Mouse (Mus musculus) liver, adult 10 weeks (tissue): ENCODE results near the gene Cdc34. TPM values are rescaled to one million over a fixed set of nuclear protein-coding genes. Genes with fewer than 3 reads are reported as not detected.

Experiments used
- polyA plus RNA-seq: library from polyadenylated mRNA; stranded (reverse); fragments of 350-450 nt; fragmentation: Illumina TruSeq; extraction: RNeasy Lipid Tissue Mini Kit (QIAGEN cat#74804); gene quantifications from one replicate; pipeline ENCODE4 v1.2.3, GENCODE M21; 2014; ENCODE audit warnings: low read depth, low replicate concordance

Cdc34 gene
- polyA plus RNA-seq: 7.5 TPM

GRCm38 (mm10) chr10:79681591-79682245 lies at the start of gene Cdc34:
Cdc34 (plus strand) TSS chr10:79682195.

GRCm38 (mm10) chr10:79637128-79638110 lies 44.6 kb upstream of the Cdc34 start, which contains the start of gene Shc2:
Shc2 (minus strand) TSS chr10:79637918.

GRCm38 (mm10) chr10:79645711-79646110 lies 36.3 kb upstream of the Cdc34 start, which contains the start of gene Odf3l2:
Odf3l2 (minus strand) TSS chr10:79645738.

GRCm38 (mm10) chr10:79664131-79664665 lies 17.8 kb upstream of the Cdc34 start, which contains the start of gene Madcam1:
Madcam1 (plus strand) TSS chr10:79664559.

GRCm38 (mm10) chr10:79668771-79669575 lies 13.0 kb upstream of the Cdc34 start, which contains the start of gene Tpgs1:
Tpgs1 (plus strand) TSS chr10:79669369.

GRCm38 (mm10) chr10:79688720-79689119 lies 6.7 kb downstream of the Cdc34 start, which contains the start of gene Gzmm:
Gzmm (plus strand) TSS chr10:79689020.

GRCm38 (mm10) chr10:79704065-79704969 lies 22.3 kb downstream of the Cdc34 start, which contains the start of gene Bsg:
Bsg (plus strand) TSS chr10:79704491.

GRCm38 (mm10) chr10:79716254-79716987 lies 34.4 kb downstream of the Cdc34 start, which contains the start of gene Hcn2:
Hcn2 (plus strand) TSS chr10:79716634.

Other genes with a start within 250 kb of the Cdc34 start
- not detected for gene Vmn2r83, start 213.5 kb upstream of the Cdc34 start, polyA plus RNA-seq
- 1.9 TPM for gene Plpp2, start 148.4 kb upstream of the Cdc34 start, polyA plus RNA-seq
- 0.24 TPM for gene Mier2, start 127.0 kb upstream of the Cdc34 start, polyA plus RNA-seq
- not detected for gene Theg, start 94.9 kb upstream of the Cdc34 start, polyA plus RNA-seq
- gene C2cd4c, start 68.2 kb upstream of the Cdc34 start, polyA plus RNA-seq: not detected
- not detected for gene Shc2, start 44.3 kb upstream of the Cdc34 start, polyA plus RNA-seq
- not detected for gene Odf3l2, start 36.5 kb upstream of the Cdc34 start, polyA plus RNA-seq
- not detected for gene Madcam1, start 17.6 kb upstream of the Cdc34 start, polyA plus RNA-seq
- not detected for gene Tpgs1, start 12.8 kb upstream of the Cdc34 start, polyA plus RNA-seq
- not detected for gene Gzmm, start 6.8 kb downstream of the Cdc34 start, polyA plus RNA-seq
- 261 TPM for gene Bsg, start 22.3 kb downstream of the Cdc34 start, polyA plus RNA-seq
- gene Hcn2, start 34.4 kb downstream of the Cdc34 start, polyA plus RNA-seq: not detected
- 4.2 TPM for gene Polrmt, start 64.4 kb downstream of the Cdc34 start, polyA plus RNA-seq
- gene Fgf22, start 72.9 kb downstream of the Cdc34 start, polyA plus RNA-seq: not detected
- gene Rnf126, start 84.8 kb downstream of the Cdc34 start, polyA plus RNA-seq: 0.93 TPM
- gene Fstl3, start 95.1 kb downstream of the Cdc34 start, polyA plus RNA-seq: not detected
- not detected for gene Prss57, start 108.8 kb downstream of the Cdc34 start, polyA plus RNA-seq
- gene Palm, start 111.4 kb downstream of the Cdc34 start, polyA plus RNA-seq: not detected
- gene Misp, start 138.8 kb downstream of the Cdc34 start, polyA plus RNA-seq: not detected
- 29.0 TPM for gene Ptbp1, start 172.2 kb downstream of the Cdc34 start, polyA plus RNA-seq
- not detected for gene Prtn3, start 192.3 kb downstream of the Cdc34 start, polyA plus RNA-seq
- gene Plppr3, start 192.4 kb downstream of the Cdc34 start, polyA plus RNA-seq: not detected
- gene Elane, start 204.1 kb downstream of the Cdc34 start, polyA plus RNA-seq: not detected
- gene Cfd, start 208.7 kb downstream of the Cdc34 start, polyA plus RNA-seq: not detected
- gene Med16, start 226.7 kb downstream of the Cdc34 start, polyA plus RNA-seq: not detected
- gene Gm26602, start 228.7 kb downstream of the Cdc34 start, polyA plus RNA-seq: not detected
- not detected for gene Kiss1r, start 234.8 kb downstream of the Cdc34 start, polyA plus RNA-seq
- 5.4 TPM for gene R3hdm4, start 239.0 kb downstream of the Cdc34 start, polyA plus RNA-seq
- 0.19 TPM for gene Arid3a, start 244.8 kb downstream of the Cdc34 start, polyA plus RNA-seq